Mouse (Mus musculus): ENCODE data around the gene Wbp2.

The Wbp2 gene

GRCm38 (mm10) chr11:116030088-116030897 lies 56.5 kb downstream of the Wbp2 start, which contains the start of gene Unk:
Gene Unk (plus strand): TSS chr11:116030322.
- peak; percentile 97 for DNase-seq (ENCODE audit: low spot score)

DNA sequence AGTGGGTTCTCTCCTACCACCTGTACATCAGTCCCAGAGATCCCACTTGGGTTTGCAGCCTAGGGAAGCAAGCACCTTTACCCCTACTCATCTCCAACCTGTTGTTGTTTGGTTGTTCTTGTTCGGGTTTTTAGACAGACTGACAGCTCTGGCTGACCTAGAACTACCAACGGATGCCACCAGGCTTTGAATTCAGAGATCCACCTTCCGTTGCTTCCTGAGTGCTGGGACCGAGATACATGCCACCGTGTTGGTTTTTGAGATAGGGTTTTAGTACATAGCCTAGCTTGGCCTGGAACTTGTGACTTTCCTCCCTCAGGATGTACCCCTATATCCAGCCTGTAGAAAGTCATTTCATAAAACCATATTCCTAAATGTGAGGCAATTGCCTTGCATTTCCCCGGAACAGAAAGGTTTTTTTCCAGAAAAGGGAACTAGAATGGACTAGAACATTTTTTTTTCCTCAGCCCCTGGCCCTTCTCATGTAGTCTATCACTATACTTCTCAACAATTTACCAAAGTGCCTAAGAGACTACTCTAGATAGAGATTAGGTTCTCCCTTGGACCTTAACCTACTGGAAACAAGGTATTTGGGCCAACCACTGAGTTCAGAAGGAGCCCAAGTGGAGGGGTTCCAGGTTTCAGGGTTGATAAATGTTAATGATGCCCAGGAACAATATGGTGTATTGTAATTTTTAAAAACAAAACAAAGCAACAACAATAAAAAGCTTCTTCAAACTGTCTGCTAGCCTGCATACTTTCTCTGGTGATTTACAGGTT lies 57.5 kb downstream of the Wbp2 start:
- DNase-seq (ENCODE audit: low spot score), result no peak
